Mouse (Mus musculus) Muller cell, postnatal 12 days (primary cell): ENCODE results near the gene Lsm12.

Source experiments
- DNase-seq: peaks from one replicate; pipeline ENCODE4 v3.0.0-alpha.2; 2015; ENCODE audit errors: inconsistent ontology term

Lsm12 gene

DNA sequence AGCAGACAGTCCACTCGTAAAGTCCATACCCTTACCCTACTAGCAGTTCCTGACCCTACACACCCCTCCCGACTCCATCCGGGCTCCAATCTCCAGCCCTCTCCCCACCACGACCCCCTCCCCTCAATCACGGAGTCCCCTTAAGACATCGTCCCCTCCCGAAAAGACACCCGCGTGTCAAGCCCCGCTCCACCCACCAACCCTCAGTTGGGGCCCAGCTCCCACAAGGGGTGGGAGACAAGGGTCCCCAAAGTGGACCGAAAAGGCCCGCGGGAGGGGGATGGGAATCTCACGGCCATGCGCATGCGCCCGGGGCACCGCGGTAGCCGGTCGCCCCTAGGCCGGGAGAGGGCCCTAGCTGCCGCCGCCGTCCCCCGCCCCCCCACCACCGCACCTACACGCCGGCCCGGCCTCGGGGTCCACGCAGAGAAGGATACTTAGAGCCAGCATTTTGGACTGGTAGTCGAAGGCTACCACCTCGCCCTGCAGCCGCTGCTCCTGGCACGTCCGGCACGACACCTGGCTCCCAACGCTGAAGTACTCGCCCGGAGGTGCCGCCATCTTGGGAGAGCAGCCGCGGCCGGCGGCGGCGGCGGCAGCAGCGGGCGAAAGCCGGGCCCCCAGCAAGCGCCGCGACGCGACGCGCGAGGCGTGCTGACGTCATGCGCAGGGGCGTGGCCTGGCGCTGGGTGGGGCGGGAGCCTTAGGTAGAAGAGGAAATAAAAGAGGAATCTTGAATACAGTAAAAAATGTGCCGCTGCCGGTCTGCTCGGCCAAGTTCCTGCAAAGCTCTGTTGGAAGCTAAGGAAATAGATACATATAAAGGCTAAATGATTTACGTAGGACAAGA, at the start of gene Lsm12:
TSS of gene Lsm12 (minus strand) at position 651 of the 850 bp plus-strand sequence.
- peak; percentile 96 for DNase-seq

DNA sequence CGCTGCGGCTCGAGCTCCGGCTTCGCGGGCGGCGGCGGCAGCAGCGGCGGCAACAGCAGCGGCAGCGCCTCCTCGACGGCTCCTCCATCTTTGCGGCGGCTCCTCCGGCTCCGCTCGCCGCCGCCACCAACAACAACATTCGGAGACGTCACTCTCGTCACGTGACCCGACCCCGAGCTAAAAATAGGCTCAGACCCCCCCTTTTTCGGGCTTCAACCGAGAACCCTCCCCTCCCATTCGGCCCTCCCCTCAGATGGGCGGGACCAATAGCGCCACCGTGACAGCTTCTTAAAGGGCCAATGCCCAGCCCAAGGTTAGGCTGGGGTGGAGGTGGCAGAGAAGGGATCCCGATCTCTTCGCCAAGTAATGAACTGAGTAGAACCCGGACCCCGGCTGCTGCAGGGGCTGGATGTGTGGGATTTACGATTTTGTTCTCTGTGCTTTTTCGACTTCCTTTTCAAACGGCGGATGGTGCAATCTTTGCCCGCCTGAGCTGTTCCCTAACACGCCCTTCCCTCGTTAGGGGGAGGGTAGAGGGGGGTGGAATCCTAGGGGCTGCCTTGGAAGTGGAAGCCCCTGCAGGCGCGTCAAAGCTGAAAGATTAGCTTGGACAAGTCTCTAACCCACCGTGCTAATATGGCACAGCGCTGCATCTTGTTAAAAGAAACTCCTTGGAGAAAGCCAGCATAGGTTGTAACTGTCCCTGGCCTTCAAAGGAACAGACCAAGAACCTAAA, 45.1 kb upstream of the Lsm12 start, which contains the start of gene Hdac5:
TSS of gene Hdac5 (minus strand) at position 161 of the 736 bp plus-strand sequence.
- peak; percentile 98 for DNase-seq

DNA sequence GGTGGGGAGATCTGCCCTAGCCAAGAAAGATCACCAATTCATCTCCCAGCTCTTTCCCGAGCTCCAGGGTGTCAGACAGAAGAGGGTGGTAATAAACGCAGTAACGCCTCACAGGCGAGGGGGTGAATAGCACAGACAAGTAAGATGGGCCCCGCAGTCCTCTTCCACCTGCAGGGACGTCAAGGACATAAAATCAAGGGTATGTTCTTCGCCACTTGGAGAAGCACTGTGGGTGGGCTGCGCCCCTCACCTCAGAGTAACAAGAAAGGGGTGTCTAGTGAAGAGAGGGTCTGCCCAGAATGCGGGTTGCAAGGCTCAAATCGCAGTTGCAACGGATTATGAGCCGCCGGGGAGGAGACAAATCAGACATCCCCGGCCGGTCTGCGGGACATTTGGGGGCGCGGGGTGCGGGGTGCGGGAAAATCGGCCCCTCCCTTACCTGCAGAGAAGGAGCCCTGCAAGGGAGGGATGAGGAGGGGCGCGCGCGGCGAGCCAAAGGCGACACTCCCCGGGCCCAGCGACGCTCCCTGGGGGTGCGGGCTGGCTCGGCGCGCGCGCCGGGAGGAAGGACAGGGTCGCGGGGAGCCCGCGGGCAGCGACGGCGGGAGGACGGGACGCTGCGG, 44.3 kb upstream of the Lsm12 start:
- DNase-seq, result no peak

DNA sequence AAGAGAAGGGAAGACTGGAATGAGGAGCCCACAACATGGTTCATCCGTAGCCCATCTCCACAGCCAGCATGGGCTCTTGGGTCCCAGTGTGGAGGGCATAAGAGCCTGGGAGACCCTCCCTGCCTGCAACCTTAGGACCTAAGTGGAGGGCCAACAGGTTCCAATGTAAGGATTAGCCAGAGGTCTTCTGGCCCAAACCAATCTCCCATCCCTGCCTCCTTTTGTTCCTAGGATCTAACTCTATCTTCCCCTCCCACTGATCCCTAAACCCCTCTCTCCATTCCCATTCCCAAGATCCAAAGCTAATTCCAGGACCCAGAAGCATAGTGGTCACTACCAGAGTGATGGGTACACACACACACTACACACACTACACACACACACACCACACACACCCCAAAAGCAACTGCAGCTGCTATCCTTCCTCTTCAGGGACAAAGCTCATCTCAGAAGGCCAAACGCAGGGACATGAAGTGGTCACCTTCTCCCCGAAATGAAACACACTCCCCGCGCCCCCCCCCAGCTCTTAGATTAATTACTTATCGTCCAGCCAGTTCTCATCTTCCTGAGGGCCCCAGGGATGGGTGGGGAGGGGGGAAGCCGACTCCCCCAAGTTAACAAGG, 43.7 kb upstream of the Lsm12 start:
- DNase-seq, result no peak

DNA sequence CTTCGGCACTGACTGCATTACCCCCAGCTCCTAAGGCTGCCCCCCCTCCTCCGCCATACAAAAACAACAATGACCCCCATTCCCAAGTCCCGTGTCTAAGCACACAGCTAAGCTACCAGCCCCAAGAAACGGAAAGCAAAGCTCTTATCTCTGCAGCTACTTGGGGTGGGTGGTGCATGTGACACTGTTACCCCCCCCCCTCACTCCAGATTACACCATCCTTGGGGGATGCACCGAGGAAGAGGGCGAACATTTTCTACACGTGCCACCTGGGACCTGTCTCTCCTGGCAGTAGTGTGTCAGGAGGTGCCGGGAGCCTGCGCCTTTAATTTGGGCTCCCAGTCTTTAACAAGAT, 43.1 kb upstream of the Lsm12 start:
- DNase-seq, result no peak

- DNase-seq, result no peak
These were observed 42.4 kb upstream of the Lsm12 start for GRCm38 (mm10) chr11:102227270-102228190.

DNA sequence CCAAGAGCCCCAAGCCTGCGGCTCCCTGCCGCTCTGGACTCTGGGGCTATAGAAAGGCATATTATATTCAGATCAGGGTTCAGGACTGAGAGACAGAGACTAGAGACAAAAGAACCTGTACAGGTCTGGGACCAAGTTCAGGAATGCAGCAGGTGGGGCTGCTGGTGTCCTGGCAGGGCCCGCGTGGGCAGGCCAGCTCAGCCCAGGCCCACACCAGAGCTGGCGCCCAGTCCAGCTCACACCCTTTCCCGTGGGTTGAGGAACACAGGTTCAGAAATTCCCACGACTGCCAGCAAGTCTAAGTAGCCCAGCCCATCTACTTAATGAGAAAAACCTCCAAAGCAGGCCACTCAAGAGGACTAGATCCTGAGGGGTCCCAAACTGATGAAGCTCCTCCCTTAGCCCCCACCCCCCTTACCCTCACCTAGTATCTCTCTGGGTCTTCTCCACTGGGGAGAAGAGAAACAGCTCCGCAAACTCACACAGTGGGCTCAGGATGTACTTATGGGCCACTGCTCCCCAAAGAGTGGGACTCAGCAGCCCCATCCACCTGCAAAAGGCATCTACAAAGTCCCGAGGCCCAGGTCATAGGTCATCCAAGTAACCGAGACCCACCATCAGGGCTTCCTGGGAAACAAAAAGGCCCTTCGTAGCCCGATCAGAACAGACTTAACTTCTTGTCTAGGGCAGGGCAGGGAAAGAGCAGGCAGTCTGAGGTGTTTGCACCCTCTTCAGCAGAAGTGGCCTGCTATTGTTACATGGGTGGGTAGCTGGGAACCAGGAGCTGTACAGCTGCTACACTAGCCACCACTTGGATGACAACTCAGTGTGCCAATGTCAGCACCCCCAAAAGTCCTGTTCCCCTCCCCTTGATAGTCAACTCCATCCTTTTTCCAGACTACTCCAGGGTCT, 41.2 kb upstream of the Lsm12 start:
- no peak for DNase-seq

DNA sequence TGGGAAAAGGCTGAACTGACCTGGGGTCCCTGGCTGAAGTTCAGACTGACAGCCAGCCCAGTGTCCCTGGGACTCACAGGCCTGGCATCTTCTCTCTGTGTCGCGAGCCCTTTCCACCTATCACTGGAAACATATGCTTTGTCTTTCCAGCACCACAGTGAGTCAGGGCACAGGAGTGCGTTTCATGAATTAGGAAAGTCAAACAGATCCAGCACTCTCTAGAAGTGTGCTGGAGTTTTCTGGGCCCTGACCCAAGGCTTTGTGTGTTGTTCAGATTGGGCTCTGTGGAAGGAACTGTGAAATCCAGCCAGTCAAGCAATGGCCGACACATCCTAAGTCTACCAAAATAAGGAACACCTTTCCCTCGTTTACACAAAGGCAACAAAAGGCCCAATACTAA, 40.1 kb upstream of the Lsm12 start:
- DNase-seq, result peak; percentile 87

GRCm38 (mm10) chr11:102224686-102225085, 39.6 kb upstream of the Lsm12 start:
- DNase-seq, result peak; percentile 84

DNA sequence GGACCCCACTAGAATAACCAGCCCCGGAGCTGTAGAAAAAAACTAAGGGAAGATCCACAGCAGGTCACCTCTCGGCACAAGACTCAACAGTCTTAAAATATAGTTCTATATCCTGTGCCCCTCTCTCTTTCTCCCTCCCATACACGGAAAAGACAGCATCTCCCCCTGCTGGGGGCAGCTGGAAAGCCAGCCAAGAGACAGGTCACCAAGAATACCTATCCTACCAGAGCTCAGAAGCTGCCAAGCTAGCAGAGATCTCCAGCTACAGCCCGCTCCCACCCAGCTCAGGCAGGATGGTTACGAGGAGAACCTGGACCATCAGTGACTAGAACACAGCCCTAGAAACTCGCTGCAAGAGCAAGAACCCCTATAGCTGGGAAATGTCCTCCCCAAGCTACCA, 38.1 kb upstream of the Lsm12 start:
- DNase-seq, result peak; percentile 62

DNA sequence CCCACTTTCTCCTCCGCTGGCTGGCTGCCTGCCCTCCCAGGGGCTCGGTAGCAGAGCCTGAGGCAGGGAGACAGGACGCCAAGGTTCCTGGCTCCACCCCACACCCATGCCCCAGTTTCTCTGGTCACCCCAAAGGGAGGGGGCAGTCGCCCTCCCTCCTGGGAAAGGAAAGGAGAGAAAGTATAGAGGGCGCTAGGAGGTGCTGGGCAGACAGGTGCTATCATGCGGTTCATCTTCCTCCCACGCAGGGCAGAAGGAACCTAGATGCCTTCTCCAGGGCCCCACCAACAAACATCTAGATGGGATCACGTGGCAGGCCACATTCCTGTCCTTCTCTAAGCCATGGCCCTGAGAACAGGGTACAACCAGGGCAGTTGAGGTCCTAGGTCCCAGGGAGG, 36.9 kb upstream of the Lsm12 start:
- peak; percentile 58 for DNase-seq

DNA sequence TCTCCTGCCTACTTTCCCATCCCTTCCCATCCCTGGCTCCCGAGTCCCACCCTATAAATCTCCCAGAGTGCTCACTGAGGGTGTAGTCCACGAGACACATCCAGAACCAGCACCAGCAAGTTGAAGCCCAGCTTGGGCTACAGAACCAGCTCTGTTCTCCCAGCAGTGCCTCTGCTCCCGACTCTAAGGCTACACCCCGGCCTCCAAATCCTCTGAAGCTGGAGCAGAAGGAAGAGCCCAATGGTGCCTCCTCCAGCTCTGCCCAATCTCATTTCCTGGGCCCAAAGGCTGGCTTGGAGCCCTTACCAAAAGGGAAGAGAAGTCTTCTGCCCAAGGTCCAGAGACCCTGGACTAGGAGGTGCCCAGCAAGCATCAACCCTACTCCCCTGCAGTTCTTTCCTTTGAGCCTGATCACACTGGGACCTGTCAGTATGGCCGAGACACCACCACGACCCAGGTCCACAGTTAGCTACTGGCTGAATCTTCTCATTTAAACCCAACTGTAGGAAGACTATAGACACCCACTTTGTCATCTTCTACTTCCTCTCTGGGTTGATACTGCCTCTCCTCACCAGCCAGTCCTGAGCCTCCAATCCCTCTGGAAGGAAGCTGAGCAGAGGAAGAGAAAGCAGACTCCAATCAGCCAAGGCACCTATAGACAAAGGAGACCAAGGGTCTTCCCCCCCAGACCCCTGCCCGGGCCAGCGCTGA, 36.3 kb upstream of the Lsm12 start:
- no peak for DNase-seq

DNA sequence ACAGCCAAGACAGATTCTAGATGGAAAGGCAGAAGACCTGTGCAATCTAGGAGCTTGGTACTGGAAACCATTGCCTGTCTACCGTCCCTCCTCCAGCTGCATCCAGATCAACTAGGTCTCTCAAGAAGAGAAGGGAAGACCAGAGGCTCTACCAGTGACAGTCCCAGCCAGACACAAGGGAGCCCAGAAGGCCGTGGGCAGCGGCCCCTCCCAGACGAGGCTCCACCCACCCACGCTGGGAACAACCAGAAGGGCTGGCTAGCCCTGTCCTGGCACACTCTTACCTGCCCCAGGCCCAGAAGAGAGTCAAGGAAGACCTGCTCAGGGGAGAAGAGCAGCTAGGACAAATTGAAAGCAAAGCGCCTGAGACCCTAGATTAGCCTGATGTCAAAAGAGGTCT, 35.4 kb upstream of the Lsm12 start:
- no peak for DNase-seq

- no peak for DNase-seq
These were observed 34.9 kb upstream of the Lsm12 start for GRCm38 (mm10) chr11:102219994-102220346.

GRCm38 (mm10) chr11:102219247-102219993, 34.3 kb upstream of the Lsm12 start:
- no peak for DNase-seq

GRCm38 (mm10) chr11:102218783-102219182, 33.7 kb upstream of the Lsm12 start:
- DNase-seq, result peak; percentile 96

DNA sequence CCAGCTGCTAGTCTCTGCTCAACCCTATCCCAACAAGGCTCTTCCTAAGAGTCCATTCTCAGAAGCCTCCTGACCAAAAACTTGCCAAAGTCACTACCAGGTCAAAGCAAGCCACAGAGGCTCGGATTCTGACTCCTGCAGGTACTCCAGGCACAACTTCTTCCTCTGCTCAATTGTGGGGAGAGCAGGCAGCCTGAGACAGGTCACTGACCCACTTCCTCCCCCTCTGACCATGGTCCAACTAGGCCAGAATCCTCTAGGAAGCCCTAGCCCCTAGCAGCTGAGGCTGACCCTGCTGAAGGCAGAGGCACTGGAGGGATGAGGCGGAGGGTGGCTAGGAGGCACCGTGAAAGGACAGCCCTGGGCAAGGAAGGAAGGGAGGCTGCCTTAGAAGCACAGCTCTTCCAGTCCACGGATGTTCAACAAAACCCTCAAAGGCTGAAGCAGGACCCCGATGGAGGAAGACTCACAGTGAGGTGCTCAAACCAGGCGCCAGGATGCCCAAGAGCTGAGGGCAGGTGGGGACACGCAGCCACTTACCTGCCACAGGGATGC, 32.9 kb upstream of the Lsm12 start:
- DNase-seq, result no peak

- no peak for DNase-seq
These were observed 32.3 kb upstream of the Lsm12 start for GRCm38 (mm10) chr11:102217396-102217795.
